Mouse (Mus musculus) forebrain, postnatal 0 days (tissue): Measurements from ENCODE around the gene Cd38. TPM values are rescaled to one million over a fixed set of nuclear protein-coding genes. Genes with fewer than 3 reads are reported as not detected.

Experiments used
- ATAC-seq: fragments of 200-750 bp; cut with Nextera tagmentation; 2 replicates; pipeline ENCODE4 v1.8.0; 2017; ENCODE audit warnings: mild to moderate bottlenecking, moderate library complexity
- DNase-seq: peaks from one replicate; pipeline ENCODE4 v3.0.0-alpha.2; 2015
- H3K27ac ChIP-seq: fragments of 300-500 bp; sonication (generic); 2 replicates; pipeline ENCODE4 v1.5.1; 2014; ENCODE audit warnings: low read depth, mild to moderate bottlenecking, antibody characterized with exemption, low read length, moderate library complexity, mixed read lengths
- H3K27me3 ChIP-seq: fragments of 300-500 bp; sonication (generic); 2 replicates; pipeline ENCODE4 v1.6.1; 2014; ENCODE audit warnings: mild to moderate bottlenecking, low read length, mixed read lengths; ENCODE audit not compliant: insufficient read depth
- H3K36me3 ChIP-seq: fragments of 300-500 bp; sonication (generic); 2 replicates; pipeline ENCODE4 v1.6.1; 2014; ENCODE audit warnings: mild to moderate bottlenecking, moderate library complexity; ENCODE audit not compliant: insufficient read depth
- H3K4me1 ChIP-seq: fragments of 300-500 bp; sonication (generic); 2 replicates; pipeline ENCODE4 v1.6.1; 2014; ENCODE audit warnings: antibody characterized with exemption; ENCODE audit not compliant: insufficient read depth
- H3K4me2 ChIP-seq: fragments of 300-500 bp; sonication (generic); 2 replicates; pipeline ENCODE4 v1.6.1; 2014; ENCODE audit warnings: low read depth, mild to moderate bottlenecking, moderate library complexity
- H3K4me3 ChIP-seq: fragments of 300-500 bp; sonication (generic); 2 replicates; pipeline ENCODE4 v1.5.1; 2014; ENCODE audit warnings: low read depth, low read length, mixed read lengths
- H3K9ac ChIP-seq: fragments of 300-500 bp; sonication (generic); 2 replicates; pipeline ENCODE4 v1.6.1; 2014; ENCODE audit warnings: mild to moderate bottlenecking
- H3K9me3 ChIP-seq: fragments of 300-500 bp; sonication (generic); 2 replicates; pipeline ENCODE4 v1.6.1; 2016; ENCODE audit warnings: low read length
- CTCF ChIP-seq: sonication (generic); IDR thresholded peaks from 2 replicates; pipeline ENCODE4 v1.5.1; 2016; ENCODE audit warnings: antibody characterized with exemption, control low read depth, low read depth
- WGBS: fragments of 180-500 bp; shearing (Covaris S2); extraction: QIAGEN DNeasy Blood & Tissue Kit; methylation state at CpG from one replicate; pipeline ENCODE4 v1.1.7; 2014; 5-methylcytosine and 5-hydroxymethylcytosine counted together
- polyA plus RNA-seq: library from polyadenylated mRNA; unstranded; fragments of >200 nt; fragmentation: Nextera tagmentation; extraction: Ambion mirVana; gene quantifications from 2 replicates; pipeline ENCODE4 v1.2.1, GENCODE M21; 2015
- total RNA-seq: library from RNA; depleted of rRNA; stranded (reverse); fragments of >200 nt; gene quantifications from 2 replicates; pipeline ENCODE4 v1.2.3, GENCODE M21; 2014

The Cd38 gene
- total and polyA plus RNA-seq, 2 experiments from 2014 or later, result 2.3 to 2.4 TPM

- no peaks in the 10 kb centered on the region for H3K4me1 ChIP-seq
- ATAC-seq (no peak), DNase-seq (no peak)
- no peaks in the 10 kb centered on the region for H3K36me3 ChIP-seq
- no peak overlapping the region for H3K4me2 ChIP-seq
- TF ChIP-seq CTCF, result no peak
- H3K9ac ChIP-seq, result no peak overlapping the region
- no peak overlapping the region for H3K27ac ChIP-seq
- H3K27me3 ChIP-seq, result no peaks in the 10 kb centered on the region
- 67% methylated on average over 1 of the region's 1 CpGs for WGBS
- H3K4me3 ChIP-seq, result no peak overlapping the region
- H3K9me3 ChIP-seq, result no peaks in the 10 kb centered on the region
Observed at GRCm38 (mm10) chr5:43845646-43846045, 22.7 kb upstream of the Cd38 start.

- WGBS, result 18% methylated on average over 2 of the region's 2 CpGs
- Histone ChIP-seq H3K4me1 (no peaks in the 10 kb centered on the region), H3K27ac (no peak overlapping the region), H3K4me3 (no peak overlapping the region), H3K36me3 (no peaks in the 10 kb centered on the region), H3K4me2 (no peak overlapping the region), H3K27me3 (no peaks in the 10 kb centered on the region), H3K9me3 (no peaks in the 10 kb centered on the region), H3K9ac (no peak overlapping the region)
- no peak for ATAC-seq
- TF ChIP-seq CTCF, result no peak
- no peak for DNase-seq
Observed at GRCm38 (mm10) chr5:43846227-43846626, 22.1 kb upstream of the Cd38 start.

GRCm38 (mm10) chr5:43847555-43847954 is 20.8 kb upstream of the Cd38 start:
- no peak for DNase-seq
- no peaks in the 10 kb centered on the region for H3K4me1 ChIP-seq
- H3K9ac ChIP-seq, result no peak overlapping the region
- no peaks in the 10 kb centered on the region for H3K9me3 ChIP-seq
- no peaks in the 10 kb centered on the region for H3K36me3 ChIP-seq
- ATAC-seq, result no peak
- no peak overlapping the region for H3K4me2 ChIP-seq
- H3K27ac ChIP-seq, result no peak overlapping the region
- no peak overlapping the region for H3K4me3 ChIP-seq
- H3K27me3 ChIP-seq, result no peaks in the 10 kb centered on the region
- TF ChIP-seq CTCF, result no peak

GRCm38 (mm10) chr5:43848275-43848674 is 20.1 kb upstream of the Cd38 start:
- ATAC-seq (no peak), DNase-seq (no peak)
- no peak for TF ChIP-seq CTCF
- H3K9me3 ChIP-seq, result no peaks in the 10 kb centered on the region
- no peak overlapping the region for H3K4me2 ChIP-seq
- H3K27ac ChIP-seq, result no peak overlapping the region
- 91% methylated on average over 3 of the region's 3 CpGs for WGBS
- H3K27me3 ChIP-seq, result no peaks in the 10 kb centered on the region
- H3K9ac ChIP-seq, result no peak overlapping the region
- no peaks in the 10 kb centered on the region for H3K36me3 ChIP-seq
- no peaks in the 10 kb centered on the region for H3K4me1 ChIP-seq
- H3K4me3 ChIP-seq, result no peak overlapping the region

GRCm38 (mm10) chr5:43853096-43853867 is 15.1 kb upstream of the Cd38 start:
- H3K36me3 ChIP-seq, result no peaks in the 10 kb centered on the region
- no peak overlapping the region for H3K4me3 ChIP-seq
- 77% methylated on average over 11 of the region's 11 CpGs for WGBS
- H3K4me1 ChIP-seq, result no peaks in the 10 kb centered on the region
- TF ChIP-seq CTCF, result no peak
- no peak overlapping the region for H3K27ac ChIP-seq
- H3K9ac ChIP-seq, result no peak overlapping the region
- no peaks in the 10 kb centered on the region for H3K9me3 ChIP-seq
- H3K27me3 ChIP-seq, result no peaks in the 10 kb centered on the region
- H3K4me2 ChIP-seq, result no peak overlapping the region
- ATAC-seq (no peak), DNase-seq (no peak)

GRCm38 (mm10) chr5:43853868-43854488 is 14.4 kb upstream of the Cd38 start:
- DNase-seq (no peak), ATAC-seq (no peak)
- no peak for TF ChIP-seq CTCF
- Histone ChIP-seq H3K4me2 (no peak overlapping the region), H3K9ac (no peak overlapping the region), H3K9me3 (no peaks in the 10 kb centered on the region), H3K27me3 (no peaks in the 10 kb centered on the region), H3K4me1 (no peaks in the 10 kb centered on the region), H3K4me3 (no peak overlapping the region), H3K36me3 (no peaks in the 10 kb centered on the region), H3K27ac (no peak overlapping the region)
- WGBS, result 82% methylated on average over 7 of the region's 7 CpGs

- H3K4me3 ChIP-seq, result no peak overlapping the region
- DNase-seq (no peak), ATAC-seq (no peak)
Observed at GRCm38 (mm10) chr5:43855769-43856168, 12.6 kb upstream of the Cd38 start.

More at GRCm38 (mm10) chr5:43855769-43856168, 12.6 kb upstream of the Cd38 start:
- Histone ChIP-seq H3K27ac (no peak overlapping the region), H3K9me3 (no peaks in the 10 kb centered on the region), H3K4me1 (no peaks in the 10 kb centered on the region), H3K36me3 (no peaks in the 10 kb centered on the region), H3K4me2 (no peak overlapping the region), H3K27me3 (no peaks in the 10 kb centered on the region), H3K9ac (no peak overlapping the region)
- TF ChIP-seq CTCF, result no peak
- WGBS, result 82% methylated on average over 2 of the region's 2 CpGs
